In genomic region chr12:110974295-110974694, GRCm38 (mm10) we compare ENCODE assay signal across 12 mouse cellular contexts. TPM values are rescaled to one million over a fixed set of nuclear protein-coding genes. Genes with fewer than 3 reads are reported as not detected.
DNase-seq lines count a peak whose midpoint lies in the region; ATAC-seq and TF ChIP-seq lines count a peak whose summit lies in the region.
"Had no signal": no experiment of that assay in that cellular context is flagged by ENCODE, and none has a peak within 500 bp of the region (broad histone marks: within the 10 kb centered on the region; RNA-seq: fewer than 3 reads in every experiment).

No protein-coding gene starts in this region.

- peaks cover 5% of the 10 kb centered on the region; the same call in 1 of the 2 replicates for H3K27me3 ChIP-seq in G1E (ENCODE audit: insufficient read depth, low read length)
- H3K27me3 ChIP-seq in heart, embryonic 10.5 days (ENCODE audit: insufficient read depth, poor library complexity, severe bottlenecking), result peaks cover 17% of the 10 kb centered on the region
- H3K27me3 ChIP-seq in liver, embryonic 13.5 days, result no peaks in the 10 kb centered on the region
- H3K27me3 ChIP-seq in midbrain, embryonic 16.5 days (ENCODE audit: control insufficient read depth, insufficient read depth, low read depth, low read length), result no peaks in the 10 kb centered on the region

- H3K9me3 ChIP-seq in G1E (replicated peaks), result peaks cover 11% of the 10 kb centered on the region
- no peaks in the 10 kb centered on the region for H3K9me3 ChIP-seq in heart, embryonic 10.5 days
- H3K9me3 ChIP-seq in liver, embryonic 13.5 days (replicated peaks), result peaks cover 5% of the 10 kb centered on the region; the same call in 1 of the 2 replicates
- no peaks in the 10 kb centered on the region for H3K9me3 ChIP-seq in midbrain, embryonic 16.5 days (replicated peaks; ENCODE audit: control insufficient read depth, low read length, poor library complexity, severe bottlenecking)

- peak; percentile 77 for ATAC-seq in G1E (ENCODE audit: extremely low read depth, insufficient number of reproducible peaks, low FRiP score, poor library complexity, severe bottlenecking)
- peak; percentile 84 for ATAC-seq in liver, embryonic 13.5 days (ENCODE audit: low read depth)
- ATAC-seq in midbrain, embryonic 16.5 days, result no peak
- ATAC-seq: forebrain, embryonic 14.5 days had no signal

- peak overlapping the region; percentile 18; the same call in 1 of the 2 replicates for H3K4me3 ChIP-seq in G1E (ENCODE audit: low read depth, low read length)
- H3K4me3 ChIP-seq in heart, embryonic 10.5 days, result no peak overlapping the region
- H3K4me3 ChIP-seq in liver, embryonic 13.5 days (replicated peaks), result peak overlapping the region; percentile 90
- no peak overlapping the region for H3K4me3 ChIP-seq in midbrain, embryonic 16.5 days (ENCODE audit: low read depth, low read length)

- DNase-seq in 416B (ENCODE audit: low read depth) (peak; percentile 91), G1E (ENCODE audit: low spot score) (peak; percentile 84)
- peak; percentile 91 for DNase-seq in heart, embryonic 10.5 days (ENCODE audit: low spot score)
- DNase-seq in liver, embryonic 13.5 days, result peak; percentile 91
- DNase-seq in ovary, postnatal 36 days (ENCODE audit: low spot score), result no peak
- DNase-seq in layer of hippocampus, adult 18-20 months (ENCODE audit: low spot score in 2 of 2), result no peak
- no peak for DNase-seq in left cerebral cortex, adult 8-10 months (ENCODE audit: low spot score in 2 of 2)
- DNase-seq: cerebellum, adult 8-10 months had no signal

- H3K36me3 ChIP-seq in G1E (replicated peaks), result peaks cover 80% of the 10 kb centered on the region
- H3K36me3 ChIP-seq in heart, embryonic 10.5 days, result peaks cover 66% of the 10 kb centered on the region
- H3K36me3 ChIP-seq in liver, embryonic 13.5 days, result peaks cover 78% of the 10 kb centered on the region
- H3K36me3 ChIP-seq in midbrain, embryonic 16.5 days (ENCODE audit: control insufficient read depth, insufficient read depth, low read length), result peaks cover 9% of the 10 kb centered on the region

- H3K4me2 ChIP-seq in liver, embryonic 13.5 days, result peak overlapping the region; percentile 86
- no peak overlapping the region for H3K4me2 ChIP-seq in midbrain, embryonic 16.5 days (ENCODE audit: low read length)
- H3K4me2 ChIP-seq: hindbrain, embryonic 14.5 days had no signal

- peak overlapping the region; percentile 98 for H3K9ac ChIP-seq in liver, embryonic 13.5 days
- H3K9ac ChIP-seq in midbrain, embryonic 16.5 days (ENCODE audit: low read depth, low read length), result no peak overlapping the region
- H3K9ac ChIP-seq: hindbrain, embryonic 14.5 days had no signal

- H3K27ac ChIP-seq in heart, embryonic 10.5 days, result peak overlapping the region; percentile 56; the same call in 1 of the 2 replicates
- peak overlapping the region; percentile 100 for H3K27ac ChIP-seq in liver, embryonic 13.5 days
- no peak overlapping the region for H3K27ac ChIP-seq in midbrain, embryonic 16.5 days (ENCODE audit: low read length)
- H3K27ac ChIP-seq: hindbrain, embryonic 14.5 days; macrophage had no signal

- TF ChIP-seq CTCF in G1E (IDR thresholded peaks at IDR 0.05; ENCODE audit: low read depth, low read length), result no peak

- H3K4me1 ChIP-seq in G1E (ENCODE audit: insufficient read depth, low read depth, low read length), result peaks cover 68% of the 10 kb centered on the region
- peaks cover 27% of the 10 kb centered on the region for H3K4me1 ChIP-seq in heart, embryonic 10.5 days
- peaks cover 81% of the 10 kb centered on the region for H3K4me1 ChIP-seq in liver, embryonic 13.5 days (replicated peaks)
- H3K4me1 ChIP-seq in midbrain, embryonic 16.5 days (ENCODE audit: control insufficient read depth, insufficient read depth, low read length), result peaks cover 6% of the 10 kb centered on the region

- WGBS in heart, embryonic 10.5 days, result 76% methylated on average over 7 of the region's 7 CpGs
- WGBS in liver, embryonic 13.5 days (ENCODE audit: insufficient replicate concordance), result 19% methylated on average over 7 of the region's 7 CpGs
- WGBS in midbrain, embryonic 16.5 days, result 96% methylated on average over 7 of the region's 7 CpGs

RNA-seq across cellular contexts. Expression of gene Ankrd9, which starts 4.5 kb away (rescaled TPM):
- total RNA-seq in G1E (2014; fragmentation: Nextera tagmentation) (2.6 and 3.5 TPM in 2 replicates), G1E (2017) (7.5 and 16.0 TPM in 2 replicates)
- polyA plus RNA-seq in G1E (2012), result 16.5 and 19.3 TPM in 2 replicates
- 14.8 and 19.1 TPM in 2 replicates for polyA plus RNA-seq in heart, embryonic 10.5 days (2016; fragmentation: Nextera tagmentation; extraction: Ambion mirVana)
- 54.2 and 57.6 TPM in 2 replicates for polyA plus RNA-seq in liver, embryonic 13.5 days (2015; fragmentation: Nextera tagmentation; extraction: Ambion mirVana)
- polyA plus RNA-seq in midbrain, embryonic 16.5 days (2015; fragmentation: Nextera tagmentation; extraction: Ambion mirVana), result 7.0 and 7.1 TPM in 2 replicates
- 10 to 100 TPM; 11.2 to 12.7 TPM for total RNA-seq in layer of hippocampus, adult 18-20 months (2021)
- total RNA-seq in left cerebral cortex, adult 8-10 months (2022), result 10 to 100 TPM; 13.6 to 18.7 (median 16.5) TPM

Comparison
In these comparisons a context has a peak if more than half of its experiments do, and no peak if none do; other contexts are left out.
1. DNase-seq: peak in 416B (single experiment), G1E (single experiment), heart, embryonic 10.5 days (single experiment) and liver, embryonic 13.5 days (single experiment); none in ovary, postnatal 36 days (single experiment), layer of hippocampus, adult 18-20 months (0 of 2) and left cerebral cortex, adult 8-10 months (0 of 2).
2. H3K4me3 ChIP-seq: peak in G1E (single experiment) and liver, embryonic 13.5 days (single experiment); none in heart, embryonic 10.5 days (single experiment) and midbrain, embryonic 16.5 days (single experiment).